Mouse (Mus musculus) brain, embryonic 18.5 days (tissue): ENCODE measurements at regions not wholly inside any gene's neighbourhood (a gene's known extent, or its start where the extent isn't known, plus 50 kb on each side); places are given as distances from the start of the nearest gene placed in this dataset.

ENCODE experiments used
- DNase-seq: peaks from one replicate; pipeline ENCODE4 v3.0.0-alpha.2; 2012; ENCODE audit warnings: low read depth, low spot score

- DNase-seq, result no peak
Observed at GRCm38 (mm10) chr12:67471666-67472065, 249.3 kb upstream of the Mdga2 start.

GRCm38 (mm10) chr12:67471001-67471400, 248.7 kb upstream of the Mdga2 start:
- DNase-seq, result no peak

GRCm38 (mm10) chr12:67449109-67449508, 226.8 kb upstream of the Mdga2 start:
- no peak for DNase-seq

GRCm38 (mm10) chr12:67430318-67430950, 208.1 kb upstream of the Mdga2 start:
- DNase-seq, result peak; percentile 57

- DNase-seq, result no peak
Observed at GRCm38 (mm10) chr12:67426801-67427200, 204.5 kb upstream of the Mdga2 start.

GRCm38 (mm10) chr12:67399537-67399936, 177.2 kb upstream of the Mdga2 start:
- no peak for DNase-seq

GRCm38 (mm10) chr12:67374530-67374929, 152.2 kb upstream of the Mdga2 start:
- peak; percentile 6 for DNase-seq

- DNase-seq, result no peak
Observed at GRCm38 (mm10) chr12:67348551-67348950, 126.2 kb upstream of the Mdga2 start.

- no peak for DNase-seq
Observed at GRCm38 (mm10) chr12:67332483-67332998, 110.2 kb upstream of the Mdga2 start.

- DNase-seq, result no peak
Observed at GRCm38 (mm10) chr12:67326326-67326725, 104.0 kb upstream of the Mdga2 start.

- no peak for DNase-seq
Observed at GRCm38 (mm10) chr12:67325799-67326198, 103.5 kb upstream of the Mdga2 start.

GRCm38 (mm10) chr12:67325335-67325734, 103.0 kb upstream of the Mdga2 start:
- no peak for DNase-seq

- no peak for DNase-seq
Observed at GRCm38 (mm10) chr12:67318687-67319086, 96.3 kb upstream of the Mdga2 start.

GRCm38 (mm10) chr12:67300245-67300644, 77.9 kb upstream of the Mdga2 start:
- no peak for DNase-seq

- no peak for DNase-seq
Observed at GRCm38 (mm10) chr12:67290054-67290453, 67.7 kb upstream of the Mdga2 start.

- DNase-seq, result no peak
Observed at GRCm38 (mm10) chr12:67272863-67273262, 50.5 kb upstream of the Mdga2 start.

- DNase-seq, result no peak
Observed at GRCm38 (mm10) chr12:67272329-67272728, 50.0 kb upstream of the Mdga2 start.
